Mouse (Mus musculus) ES-E14 (cell line): ENCODE measurements around the gene Cav3. TPM values are rescaled to one million over a fixed set of nuclear protein-coding genes. Genes with fewer than 3 reads are reported as not detected.

ENCODE experiments used
- DNase-seq: peaks from one replicate; pipeline ENCODE4 v3.0.0-alpha.2; 2013; ENCODE audit warnings: low read depth, low spot score
- H3K27ac ChIP-seq: 2 replicates; pipeline ENCODE4 v1.5.1; 2012; ENCODE audit warnings: low read depth, mild to moderate bottlenecking, low read length, moderate library complexity, mixed read lengths; ENCODE audit not compliant: poor library complexity, insufficient read depth, severe bottlenecking
- H3K36me3 ChIP-seq: 2 replicates; pipeline ENCODE4 v1.6.1; 2012; ENCODE audit warnings: mild to moderate bottlenecking, low read length, moderate library complexity, mixed read lengths; ENCODE audit not compliant: control insufficient read depth, poor library complexity, insufficient read depth, severe bottlenecking
- H3K4me1 ChIP-seq, 2 experiments: fragments of 150-350 bp in 1 of 2; sonication (generic) in 1 of 2; 2 replicates each; pipeline ENCODE4 v1.6.1; 2012; ENCODE audit warnings: low read length in 2 of 2, mild to moderate bottlenecking in 1 of 2, mixed read lengths in 1 of 2; ENCODE audit not compliant: control insufficient read depth in 2 of 2, insufficient read depth in 2 of 2, poor library complexity in 1 of 2
- H3K4me3 ChIP-seq, 2 experiments: fragments of 150-350 bp in 1 of 2; sonication (generic) in 1 of 2; 2 replicates each; pipeline ENCODE4 v1.5.1; 2012; ENCODE audit warnings: low read length in 2 of 2, low read depth in 1 of 2, mild to moderate bottlenecking in 1 of 2, mixed read lengths in 1 of 2; ENCODE audit not compliant: insufficient read depth in 1 of 2, poor library complexity in 1 of 2, severe bottlenecking in 1 of 2
- H3K9ac ChIP-seq: 2 replicates; pipeline ENCODE4 v1.6.1; 2012; ENCODE audit warnings: low read depth, mild to moderate bottlenecking, low read length, mixed read lengths; ENCODE audit not compliant: poor library complexity, insufficient read depth, severe bottlenecking
- H3K9me3 ChIP-seq: fragments of 150-350 bp; sonication (generic); 2 replicates; pipeline ENCODE4 v1.6.1; 2012; ENCODE audit warnings: low read depth, mild to moderate bottlenecking, low read length; ENCODE audit not compliant: control insufficient read depth, insufficient read depth
- CHD2 ChIP-seq: IDR thresholded peaks from 2 replicates; pipeline ENCODE4 v1.6.1; 2014; ENCODE audit warnings: mild to moderate bottlenecking, low read depth, low read length, inconsistent platforms
- HCFC1 ChIP-seq: IDR thresholded peaks from 2 replicates; pipeline ENCODE4 v1.6.1; 2012; ENCODE audit warnings: low read length, inconsistent platforms, borderline replicate concordance; ENCODE audit not compliant: insufficient read depth
- MAFK ChIP-seq: IDR thresholded peaks from 2 replicates; pipeline ENCODE4 v1.6.1; 2014; ENCODE audit warnings: mild to moderate bottlenecking, low read depth, low read length, inconsistent platforms; ENCODE audit not compliant: insufficient read depth
- ZC3H11A ChIP-seq: IDR thresholded peaks from 2 replicates; pipeline ENCODE4 v1.6.1; 2012; ENCODE audit warnings: low read depth, mild to moderate bottlenecking, inconsistent platforms, low read length, borderline replicate concordance
- ZNF384 ChIP-seq: IDR thresholded peaks from 2 replicates; pipeline ENCODE4 v1.6.1; 2012; ENCODE audit warnings: low read depth, low read length, inconsistent platforms
- in situ Hi-C, 2 experiments: fragments of 600-800 bp; cut with MboI; formaldehyde crosslinking; loops; one replicate each; pipeline ENCODE4 v1.15.1; 2025; ENCODE audit warnings: low sequenced_read_pairs in 2 of 2, inconsistent platforms in 1 of 2; ENCODE audit not compliant: unreplicated experiment in 2 of 2
- total RNA-seq: library from RNA; depleted of rRNA; stranded (reverse); fragments of 300-350 nt; gene quantifications from 2 replicates; pipeline ENCODE4 v1.2.3, GENCODE M21; 2012; rRNA removed

The Cav3 gene
- not detected in 2 replicates for total RNA-seq

DNA sequence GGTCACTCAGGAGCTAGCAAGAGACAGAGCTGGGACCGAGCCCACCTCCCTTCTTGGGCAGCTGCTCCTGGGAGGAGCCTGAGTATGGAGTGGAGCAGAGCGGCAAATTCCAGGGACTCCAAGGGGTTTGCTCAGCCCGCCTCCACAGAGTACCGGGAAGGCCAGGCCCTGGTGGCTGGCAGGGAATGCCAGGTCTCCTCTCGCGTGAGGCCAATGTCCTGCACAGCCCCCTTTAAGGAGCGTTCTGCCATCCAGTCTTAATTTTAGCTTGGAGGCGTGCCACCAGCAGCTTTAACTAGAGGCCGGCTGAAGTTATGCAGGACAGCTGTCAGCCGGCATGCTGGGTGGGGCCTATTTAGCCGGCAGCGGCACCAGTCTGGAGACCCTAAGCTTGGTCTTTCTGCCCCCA, at the start of gene Cav3:
TSS of gene Cav3 (plus strand) at position 165 of the 409 bp plus-strand sequence.
- in situ Hi-C loops, result no loop called here
- Histone ChIP-seq H3K36me3 (no peaks in the 10 kb centered on the region), H3K9me3 (no peaks in the 10 kb centered on the region), H3K9ac (no peak within 1 kb of the TSS), H3K4me1 (no peaks in the 10 kb centered on the region), H3K4me3 (no peak within 1 kb of the TSS), H3K27ac (no peak within 1 kb of the TSS)
- TF ChIP-seq ZNF384, result no peak
- no peak for TF ChIP-seq HCFC1
- no peak for TF ChIP-seq ZC3H11A
- no peak for TF ChIP-seq MAFK
- TF ChIP-seq CHD2, result no peak
- DNase-seq, result no peak

- Histone ChIP-seq H3K4me1 (no peaks in the 10 kb centered on the region), H3K27ac (no peak overlapping the region), H3K4me3 (no peak overlapping the region), H3K9ac (no peak overlapping the region), H3K9me3 (no peaks in the 10 kb centered on the region), H3K36me3 (no peaks in the 10 kb centered on the region)
- in situ Hi-C loops, result no loop called here
- TF ChIP-seq MAFK (no peak), CHD2 (no peak), ZC3H11A (no peak)
- DNase-seq, result no peak
Measured at GRCm38 (mm10) chr6:112419333-112419732, 40.0 kb upstream of the Cav3 start.

DNA sequence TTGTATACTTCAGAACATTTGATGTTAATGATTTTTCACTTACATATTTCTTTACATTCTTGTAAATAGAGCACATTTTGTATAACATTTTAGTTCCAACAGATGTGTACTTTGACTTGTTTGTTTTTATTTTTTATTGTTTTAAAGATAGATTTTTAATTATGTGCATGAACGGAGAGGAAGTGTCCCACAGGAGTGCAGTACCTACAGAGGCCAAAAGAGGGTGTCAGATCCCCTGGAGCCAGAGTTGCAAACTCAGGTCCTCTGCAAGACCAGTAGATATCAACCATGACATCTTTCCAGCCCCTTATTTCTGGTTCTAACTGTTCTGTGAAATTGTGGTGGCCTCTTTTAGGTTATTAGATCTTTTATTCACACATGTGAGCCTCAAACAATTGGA, 38.4 kb upstream of the Cav3 start:
- in situ Hi-C loops, result no loop called here
- no peaks in the 10 kb centered on the region for H3K4me1 ChIP-seq
- H3K36me3 ChIP-seq, result no peaks in the 10 kb centered on the region
- no peak overlapping the region for H3K9ac ChIP-seq
- TF ChIP-seq ZNF384 (no peak), CHD2 (no peak), HCFC1 (no peak), ZC3H11A (no peak), MAFK (no peak)
- no peak for DNase-seq
- H3K27ac ChIP-seq, result no peak overlapping the region
- H3K9me3 ChIP-seq, result no peaks in the 10 kb centered on the region
- no peak overlapping the region for H3K4me3 ChIP-seq

DNA sequence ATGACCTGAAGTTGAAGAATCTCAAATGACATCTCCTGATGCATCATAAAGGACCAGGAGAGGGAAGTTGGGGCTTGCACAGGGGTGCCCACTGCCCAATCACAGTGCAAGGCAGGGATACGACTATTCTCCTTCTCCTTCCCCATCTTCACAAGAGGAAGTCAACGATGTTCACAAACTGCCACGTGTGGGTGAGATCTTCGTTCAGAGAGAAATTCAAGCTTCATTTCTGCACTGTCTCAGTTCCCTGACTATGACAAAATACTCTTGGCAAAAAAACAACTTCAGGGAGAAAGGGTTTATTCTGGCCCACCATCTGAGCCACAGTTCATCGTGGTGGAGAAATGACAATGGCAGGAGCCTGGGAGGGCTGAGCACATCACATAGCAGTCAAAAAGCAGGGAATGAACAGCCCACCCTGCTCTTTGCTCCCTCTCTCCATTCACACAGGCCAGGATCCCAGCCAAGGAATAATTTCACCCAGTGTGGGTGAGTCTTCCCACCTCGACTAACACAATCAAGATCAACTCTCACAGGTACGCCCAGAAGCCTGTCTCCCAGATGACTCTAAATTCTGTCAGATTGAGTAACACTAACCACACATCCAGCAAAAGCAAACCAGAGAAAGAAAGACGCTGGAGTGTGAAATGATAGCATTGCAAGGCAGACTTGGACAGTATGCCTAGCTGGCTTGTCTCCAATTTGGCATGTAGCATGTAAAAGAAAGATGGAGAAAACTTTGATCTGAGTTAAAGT, 35.4 kb upstream of the Cav3 start:
- no peak for DNase-seq
- Histone ChIP-seq H3K36me3 (no peaks in the 10 kb centered on the region), H3K9ac (no peak overlapping the region), H3K9me3 (no peaks in the 10 kb centered on the region), H3K27ac (no peak overlapping the region), H3K4me3 (no peak overlapping the region), H3K4me1 (no peaks in the 10 kb centered on the region)
- in situ Hi-C loops, result no loop called here
- TF ChIP-seq HCFC1, result no peak
- TF ChIP-seq MAFK, result no peak
- TF ChIP-seq CHD2, result no peak
- no peak for TF ChIP-seq ZC3H11A
- TF ChIP-seq ZNF384, result no peak
